Mouse (Mus musculus) cerebellum, adult 11 months (tissue): ENCODE results near the gene Plekhh3.

Experiments used
- DNase-seq: peaks from one replicate; pipeline ENCODE4 v3.0.0; 2022

The Plekhh3 gene

GRCm38 (mm10) chr11:101186526-101187247 is 15.5 kb upstream of the Plekhh3 start:
- peak; percentile 66 for DNase-seq

- DNase-seq: peak; percentile 28
Measured at GRCm38 (mm10) chr11:101185441-101185840, 14.3 kb upstream of the Plekhh3 start.

- DNase-seq: peak; percentile 32
Measured at GRCm38 (mm10) chr11:101184984-101185383, 13.8 kb upstream of the Plekhh3 start.

- DNase-seq: no peak
Measured at GRCm38 (mm10) chr11:101182771-101183517, 11.8 kb upstream of the Plekhh3 start.

- no peak for DNase-seq
Measured at GRCm38 (mm10) chr11:101181961-101182360, 10.8 kb upstream of the Plekhh3 start.

- DNase-seq: peak; percentile 64
Measured at GRCm38 (mm10) chr11:101180846-101181740, 9.9 kb upstream of the Plekhh3 start.

- DNase-seq: no peak
Measured at GRCm38 (mm10) chr11:101180261-101180660, 9.1 kb upstream of the Plekhh3 start.

- DNase-seq: peak; percentile 71
Measured at GRCm38 (mm10) chr11:101179306-101179705, 8.2 kb upstream of the Plekhh3 start.

- peak; percentile 59 for DNase-seq
Measured at GRCm38 (mm10) chr11:101178061-101179058, 7.2 kb upstream of the Plekhh3 start.

- DNase-seq: peak; percentile 89
Measured at GRCm38 (mm10) chr11:101176933-101177773, 6.0 kb upstream of the Plekhh3 start.

GRCm38 (mm10) chr11:101176117-101176691 is 5.1 kb upstream of the Plekhh3 start:
- DNase-seq: peak; percentile 71

GRCm38 (mm10) chr11:101175636-101176116 is 4.5 kb upstream of the Plekhh3 start:
- peak; percentile 74 for DNase-seq

GRCm38 (mm10) chr11:101174851-101175628 is 3.9 kb upstream of the Plekhh3 start, which contains the start of gene Ccr10:
TSS of gene Ccr10 (minus strand) at chr11:101175443.
- peak; percentile 47 for DNase-seq

GRCm38 (mm10) chr11:101174389-101174745 is 3.2 kb upstream of the Plekhh3 start:
- peak; percentile 68 for DNase-seq

GRCm38 (mm10) chr11:101173631-101174388 is 2.7 kb upstream of the Plekhh3 start:
- DNase-seq: peak; percentile 70

GRCm38 (mm10) chr11:101173112-101173511 is 2.0 kb upstream of the Plekhh3 start:
- peak; percentile 70 for DNase-seq

GRCm38 (mm10) chr11:101172434-101172815 is 1.3 kb upstream of the Plekhh3 start:
- no peak for DNase-seq

GRCm38 (mm10) chr11:101171721-101172433 is 726 bp upstream of the Plekhh3 start:
- DNase-seq: peak; percentile 72
